Mouse (Mus musculus) ES-E14 (cell line): ENCODE measurements around the gene Fh1. TPM values are rescaled to one million over a fixed set of nuclear protein-coding genes. Genes with fewer than 3 reads are reported as not detected.
A peak's percentile ranks its signal among the peaks of the same experiment; 100 is the strongest.

ENCODE experiments used
- DNase-seq: peaks from one replicate; pipeline ENCODE4 v3.0.0-alpha.2; 2013; ENCODE audit warnings: low read depth, low spot score
- H3K27ac ChIP-seq: 2 replicates; pipeline ENCODE4 v1.5.1; 2012; ENCODE audit warnings: low read depth, mild to moderate bottlenecking, low read length, moderate library complexity, mixed read lengths; ENCODE audit not compliant: poor library complexity, insufficient read depth, severe bottlenecking
- H3K36me3 ChIP-seq: 2 replicates; pipeline ENCODE4 v1.6.1; 2012; ENCODE audit warnings: mild to moderate bottlenecking, low read length, moderate library complexity, mixed read lengths; ENCODE audit not compliant: control insufficient read depth, poor library complexity, insufficient read depth, severe bottlenecking
- H3K4me1 ChIP-seq, 2 experiments: fragments of 150-350 bp in 1 of 2; sonication (generic) in 1 of 2; 2 replicates each; pipeline ENCODE4 v1.6.1; 2012; ENCODE audit warnings: low read length in 2 of 2, mild to moderate bottlenecking in 1 of 2, mixed read lengths in 1 of 2; ENCODE audit not compliant: control insufficient read depth in 2 of 2, insufficient read depth in 2 of 2, poor library complexity in 1 of 2
- H3K4me3 ChIP-seq, 2 experiments: fragments of 150-350 bp in 1 of 2; sonication (generic) in 1 of 2; 2 replicates each; pipeline ENCODE4 v1.5.1; 2012; ENCODE audit warnings: low read length in 2 of 2, low read depth in 1 of 2, mild to moderate bottlenecking in 1 of 2, mixed read lengths in 1 of 2; ENCODE audit not compliant: insufficient read depth in 1 of 2, poor library complexity in 1 of 2, severe bottlenecking in 1 of 2
- H3K9ac ChIP-seq: 2 replicates; pipeline ENCODE4 v1.6.1; 2012; ENCODE audit warnings: low read depth, mild to moderate bottlenecking, low read length, mixed read lengths; ENCODE audit not compliant: poor library complexity, insufficient read depth, severe bottlenecking
- H3K9me3 ChIP-seq: fragments of 150-350 bp; sonication (generic); 2 replicates; pipeline ENCODE4 v1.6.1; 2012; ENCODE audit warnings: low read depth, mild to moderate bottlenecking, low read length; ENCODE audit not compliant: control insufficient read depth, insufficient read depth
- CHD2 ChIP-seq: IDR thresholded peaks from 2 replicates; pipeline ENCODE4 v1.6.1; 2014; ENCODE audit warnings: mild to moderate bottlenecking, low read depth, low read length, inconsistent platforms
- HCFC1 ChIP-seq: IDR thresholded peaks from 2 replicates; pipeline ENCODE4 v1.6.1; 2012; ENCODE audit warnings: low read length, inconsistent platforms, borderline replicate concordance; ENCODE audit not compliant: insufficient read depth
- MAFK ChIP-seq: IDR thresholded peaks from 2 replicates; pipeline ENCODE4 v1.6.1; 2014; ENCODE audit warnings: mild to moderate bottlenecking, low read depth, low read length, inconsistent platforms; ENCODE audit not compliant: insufficient read depth
- ZC3H11A ChIP-seq: IDR thresholded peaks from 2 replicates; pipeline ENCODE4 v1.6.1; 2012; ENCODE audit warnings: low read depth, mild to moderate bottlenecking, inconsistent platforms, low read length, borderline replicate concordance
- ZNF384 ChIP-seq: IDR thresholded peaks from 2 replicates; pipeline ENCODE4 v1.6.1; 2012; ENCODE audit warnings: low read depth, low read length, inconsistent platforms
- in situ Hi-C, 2 experiments: fragments of 600-800 bp; cut with MboI; formaldehyde crosslinking; loops; one replicate each; pipeline ENCODE4 v1.15.1; 2025; ENCODE audit warnings: low sequenced_read_pairs in 2 of 2, inconsistent platforms in 1 of 2; ENCODE audit not compliant: unreplicated experiment in 2 of 2
- total RNA-seq: library from RNA; depleted of rRNA; stranded (reverse); fragments of 300-350 nt; gene quantifications from 2 replicates; pipeline ENCODE4 v1.2.3, GENCODE M21; 2012

The Fh1 gene
- total RNA-seq, 1 experiment = 110 TPM

DNA sequence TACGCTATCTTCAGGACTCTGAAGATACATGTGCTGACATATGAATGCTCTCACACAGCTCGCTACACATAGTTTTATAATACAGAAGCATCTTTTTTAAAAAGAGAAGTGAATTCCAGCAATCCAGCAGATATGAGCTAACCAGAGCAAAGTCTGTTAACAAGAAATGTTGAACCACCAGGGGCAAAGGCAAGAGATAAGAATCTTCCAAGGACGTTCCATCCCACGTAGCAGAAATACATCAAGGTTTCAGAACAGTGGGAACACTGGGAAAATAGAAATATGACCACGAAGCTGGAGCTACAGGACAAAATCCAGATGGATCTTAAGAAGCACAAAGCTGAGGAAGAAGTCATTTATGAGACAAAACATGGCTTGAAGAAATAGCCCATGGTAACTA is 4.9 kb upstream of the Fh1 start:
- Histone ChIP-seq H3K9me3 (no peaks in the 10 kb centered on the region), H3K4me1 (peaks cover 0 to 4% of the 10 kb centered on the region in 2 experiments; a peak in 1 of 4 replicates), H3K36me3 (no peaks in the 10 kb centered on the region), H3K4me3 (no peak overlapping the region), H3K27ac (no peak overlapping the region), H3K9ac (no peak overlapping the region)
- DNase-seq = no peak
- in situ Hi-C loops = no loop called here
- TF ChIP-seq MAFK (no peak), ZNF384 (no peak), CHD2 (no peak), HCFC1 (no peak), ZC3H11A (no peak)

DNA sequence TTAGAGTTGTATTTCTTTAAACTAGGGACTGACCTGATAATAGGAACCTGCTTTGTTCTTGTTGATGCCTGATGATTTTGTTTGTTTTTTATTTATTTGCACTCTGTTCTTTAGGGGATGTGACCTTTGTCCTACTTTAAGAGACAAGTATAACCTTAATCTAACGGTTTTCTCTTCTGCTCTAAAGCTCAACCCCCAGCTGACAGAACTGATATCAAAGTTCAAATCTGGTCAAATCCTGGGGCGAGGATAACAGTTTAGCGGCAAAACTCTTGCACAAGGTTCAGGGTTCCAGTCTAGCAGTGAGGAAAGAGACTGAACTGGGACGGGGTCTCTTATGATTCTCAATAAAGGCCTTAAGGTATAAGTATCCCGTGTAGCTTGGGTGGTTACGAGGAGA is 3.8 kb upstream of the Fh1 start:
- DNase-seq = no peak
- in situ Hi-C loops = loop anchor here in 1 of 2 experiments (10.0 kb wide), 1 partner anchor 266 kb away; no protein-coding TSS in a partner anchor
- Histone ChIP-seq H3K4me1 (peaks cover 0 to 4% of the 10 kb centered on the region in 2 experiments; a peak in 1 of 4 replicates), H3K9ac (no peak overlapping the region), H3K9me3 (no peaks in the 10 kb centered on the region), H3K4me3 (no peak overlapping the region), H3K27ac (no peak overlapping the region), H3K36me3 (no peaks in the 10 kb centered on the region)
- TF ChIP-seq ZC3H11A = no peak
- no peak for TF ChIP-seq HCFC1
- no peak for TF ChIP-seq ZNF384
- no peak for TF ChIP-seq MAFK
- TF ChIP-seq CHD2 = no peak

GRCm38 (mm10) chr1:175625990-175626692 is 706 bp upstream of the Fh1 start:
- H3K4me3 ChIP-seq = peak overlapping the region; percentile 33 to 89; a peak in 3 of 4 replicates
- no peaks in the 10 kb centered on the region for H3K9me3 ChIP-seq
- H3K36me3 ChIP-seq = no peaks in the 10 kb centered on the region; the same call in 1 of the 2 replicates
- H3K4me1 ChIP-seq = peaks cover 0 to 4% of the 10 kb centered on the region in 2 experiments; a peak in 1 of 4 replicates
- in situ Hi-C loops = loop anchor here in 1 of 2 experiments (10.0 kb wide), 1 partner anchor 269 kb away; no protein-coding TSS in a partner anchor
- H3K27ac ChIP-seq = no peak overlapping the region
- no peak for TF ChIP-seq HCFC1
- no peak for TF ChIP-seq CHD2
- no peak for TF ChIP-seq ZNF384
- TF ChIP-seq ZC3H11A = no peak
- TF ChIP-seq MAFK = no peak
- no peak for DNase-seq
- H3K9ac ChIP-seq = peak overlapping the region; percentile 43; the same call in 1 of the 2 replicates

DNA sequence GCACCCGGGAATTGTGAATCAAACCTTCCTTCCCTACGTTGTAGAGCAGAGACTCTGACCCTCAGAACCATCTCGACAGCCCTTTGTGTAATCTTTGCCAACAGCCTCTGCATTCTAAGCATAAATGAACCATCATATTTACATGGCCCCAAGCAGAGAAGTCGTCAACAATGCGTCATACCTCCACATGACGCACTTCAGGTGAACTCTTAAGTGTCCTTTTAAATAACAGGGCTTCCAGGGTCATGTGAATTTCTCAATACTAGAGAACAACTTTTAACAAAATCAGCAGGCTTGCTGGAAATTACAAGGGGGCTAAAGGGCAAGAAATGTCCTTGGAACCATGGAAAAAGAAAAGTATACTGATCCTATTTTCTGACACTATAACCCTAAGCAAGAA is 1.8 kb downstream of the Fh1 start:
- Histone ChIP-seq H3K27ac (no peak overlapping the region), H3K9ac (no peak overlapping the region), H3K36me3 (peaks cover 4% of the 10 kb centered on the region; the same call in 1 of the 2 replicates), H3K9me3 (no peaks in the 10 kb centered on the region), H3K4me3 (no peak overlapping the region), H3K4me1 (peaks cover 0 to 4% of the 10 kb centered on the region in 2 experiments; a peak in 1 of 4 replicates)
- TF ChIP-seq ZC3H11A = no peak
- no peak for TF ChIP-seq ZNF384
- no peak for TF ChIP-seq CHD2
- TF ChIP-seq HCFC1 = no peak
- TF ChIP-seq MAFK = no peak
- in situ Hi-C loops = loop anchor here (10.0 to 25.0 kb wide), 2 partner anchors 264 to 271 kb away; partner anchors contain the start of gene Exo1 (in 1 of the 2)
- DNase-seq = no peak
